Mouse (Mus musculus): ENCODE data around the gene Dlx5.

The Dlx5 gene

GRCm38 (mm10) chr6:6854902-6855745 is 26.8 kb downstream of the Dlx5 start:
- ChIA-PET POLR2A (interaction anchor here in 2 of 4 experiments (0.6 to 1.4 kb wide), 4 partner anchors 10 to 277 kb away, joined by 3 read pairs; partner anchors contain the start of gene Sem1 (in 1 of the 2)), CTCF (no interaction called here)

GRCm38 (mm10) chr6:6854176-6854575 is 27.7 kb downstream of the Dlx5 start:
- CTCF ChIA-PET = no interaction called here
- POLR2A ChIA-PET = interaction anchor here in 1 of 4 experiments (0.8 to 1.3 kb wide), 2 partner anchors 11 to 276 kb away, joined by 3 read pairs; partner anchors contain the start of gene Sem1

GRCm38 (mm10) chr6:6852944-6853343 is 28.9 kb downstream of the Dlx5 start:
- CTCF ChIA-PET = no interaction called here
- POLR2A ChIA-PET = no interaction called here

GRCm38 (mm10) chr6:6851166-6851565 is 30.7 kb downstream of the Dlx5 start:
- ChIA-PET POLR2A (no interaction called here), CTCF (no interaction called here)

DNA sequence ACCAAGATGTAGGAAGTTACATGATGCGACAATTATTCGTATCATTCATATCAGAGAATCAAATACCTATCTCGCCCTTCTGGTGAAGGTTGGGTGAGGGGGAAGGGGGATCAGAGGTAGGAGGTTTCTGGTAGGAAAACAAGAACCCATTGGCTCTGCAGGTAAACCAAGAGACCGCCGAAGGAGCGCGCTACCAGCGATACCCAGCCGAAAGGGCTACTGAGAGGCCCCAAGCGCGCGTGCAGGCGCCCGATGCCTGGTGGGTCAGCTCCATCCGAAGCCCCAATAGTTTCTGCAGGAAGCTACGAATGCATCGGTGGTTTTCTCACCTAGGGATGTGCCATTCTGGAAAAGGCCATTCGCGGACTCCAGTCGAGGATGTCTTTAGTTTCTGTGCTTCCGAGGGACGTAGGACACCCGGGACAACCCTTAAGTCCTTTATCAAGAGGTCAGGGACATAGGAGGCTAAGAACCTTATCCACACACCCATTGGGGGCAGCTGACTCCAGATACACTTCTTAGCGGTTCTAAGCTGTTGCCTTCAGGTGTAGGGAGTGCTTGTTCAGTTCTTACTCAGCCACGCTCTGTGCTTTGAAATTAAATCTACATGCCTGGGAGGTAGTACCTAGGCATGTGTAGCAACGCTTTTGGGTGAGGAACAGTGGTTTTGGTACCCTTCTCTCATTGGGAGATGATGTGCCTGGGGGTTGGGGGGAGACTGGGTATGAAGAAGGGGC is 31.4 kb downstream of the Dlx5 start:
- CTCF ChIA-PET = no interaction called here

GRCm38 (mm10) chr6:6849744-6850143 is 32.1 kb downstream of the Dlx5 start:
- ChIA-PET CTCF (interaction anchor here in 1 of 4 experiments (0.7 kb wide), 1 partner anchor 67 kb away, joined by 3 read pairs; no protein-coding TSS in a partner anchor), POLR2A (interaction anchor here in 1 of 4 experiments (0.6 to 1.1 kb wide), 2 partner anchors 24 to 846 kb away, joined by 3 read pairs; no protein-coding TSS in a partner anchor)

More for the DNA sequence above, 31.4 kb downstream of the Dlx5 start:
- POLR2A ChIA-PET = interaction anchor here in 2 of 4 experiments (0.5 to 1.1 kb wide), 3 partner anchors 25 to 845 kb away, joined by 3 to 4 read pairs (median 3); no protein-coding TSS in a partner anchor

- POLR2A ChIA-PET = interaction anchor here in 1 of 4 experiments (0.7 kb wide), 1 partner anchor 11 kb away, joined by 3 read pairs; no protein-coding TSS in a partner anchor
- CTCF ChIA-PET = interaction anchor here in 2 of 4 experiments (0.7 to 0.8 kb wide), 2 partner anchors 38 to 560 kb away, joined by 3 to 7 read pairs; no protein-coding TSS in a partner anchor
Measured at GRCm38 (mm10) chr6:6848541-6848940, 33.3 kb downstream of the Dlx5 start.

DNA sequence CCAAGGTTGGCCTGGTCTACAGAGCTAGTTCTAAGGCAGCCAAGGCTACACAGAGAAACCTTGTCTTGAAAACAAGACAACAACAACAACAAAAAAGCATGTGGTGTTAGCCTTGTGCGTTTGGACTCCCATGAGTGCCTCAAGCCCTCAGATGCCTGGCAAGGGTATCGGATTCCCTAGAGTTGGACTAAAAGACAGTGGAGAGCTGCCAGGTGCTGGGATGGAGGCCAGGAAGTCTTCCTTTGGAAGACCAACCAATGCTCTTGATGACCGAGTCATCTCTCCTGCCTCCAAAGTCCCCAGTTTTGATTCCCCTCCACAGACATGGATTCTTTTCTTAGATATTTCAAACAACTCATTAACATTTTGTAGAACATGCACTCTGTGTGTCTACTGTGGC is 48.6 kb downstream of the Dlx5 start:
- ChIA-PET POLR2A (no interaction called here), CTCF (no interaction called here)

DNA sequence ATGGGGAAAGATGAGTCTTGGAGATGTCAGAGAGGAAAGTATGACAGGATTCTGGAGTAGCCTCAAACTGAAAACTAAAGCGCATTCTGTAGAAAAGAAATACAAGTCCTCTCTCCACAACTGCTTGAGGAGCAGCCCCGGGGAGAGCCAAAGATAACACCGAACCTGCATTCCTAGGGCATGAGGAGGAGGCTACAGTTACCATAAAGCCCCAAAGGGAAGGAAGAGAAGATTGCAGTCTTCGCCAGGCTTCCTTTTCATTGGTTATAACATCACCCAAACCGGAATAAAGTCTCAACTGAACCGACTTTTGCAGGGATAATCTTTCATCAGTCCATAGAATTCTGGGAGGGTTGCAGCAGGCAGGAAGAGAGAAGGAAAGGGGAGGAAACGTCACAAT is 51.4 kb downstream of the Dlx5 start:
- ChIA-PET CTCF (no interaction called here), POLR2A (no interaction called here)
